Mouse (Mus musculus) heart, adult 8-10 months (tissue): Measurements from ENCODE around the gene Wdr24. TPM values are rescaled to one million over a fixed set of nuclear protein-coding genes. Genes with fewer than 3 reads are reported as not detected.
A peak's percentile ranks its signal among the peaks of the same experiment; 100 is the strongest.

ENCODE experiments used
- DNase-seq: peaks from one replicate; pipeline ENCODE4 v3.0.0; 2022; ENCODE audit warnings: low spot score
- total RNA-seq, 4 experiments: library from RNA; stranded (reverse); gene quantifications; 2 replicates each; pipeline ENCODE4 v1.2.4; 2022

Wdr24 gene
- total RNA-seq: 10 to 100 TPM; 11.2 to 12.6 (median 12.1) TPM

- peak; percentile 84 for DNase-seq
These were observed at the start of gene Wdr24 for GRCm38 (mm10) chr17:25823452-25823851. Gene Wdr24, plus strand, starts transcription at chr17:25823627.

- no peak for DNase-seq
These were observed 47.9 kb upstream of the Wdr24 start for GRCm38 (mm10) chr17:25775318-25776062.

GRCm38 (mm10) chr17:25777948-25778347, 45.5 kb upstream of the Wdr24 start:
- DNase-seq: no peak

- DNase-seq: no peak
These were observed 42.1 kb upstream of the Wdr24 start for GRCm38 (mm10) chr17:25781339-25781738.

- DNase-seq: no peak
These were observed 40.3 kb upstream of the Wdr24 start for GRCm38 (mm10) chr17:25783086-25783485.

- DNase-seq: no peak
These were observed 39.4 kb upstream of the Wdr24 start for GRCm38 (mm10) chr17:25783861-25784574.

- DNase-seq: peak; percentile 96
These were observed 38.1 kb upstream of the Wdr24 start, which contains the start of gene Haghl for GRCm38 (mm10) chr17:25785281-25785745. Gene Haghl, minus strand, starts transcription at chr17:25785673.

GRCm38 (mm10) chr17:25786280-25786679, 37.1 kb upstream of the Wdr24 start, which contains the start of gene Ccdc78:
Gene Ccdc78, plus strand, starts transcription at chr17:25786580.
- no peak for DNase-seq

- DNase-seq: no peak
These were observed 36.5 kb upstream of the Wdr24 start for GRCm38 (mm10) chr17:25786781-25787504.

GRCm38 (mm10) chr17:25791320-25791842, 32.0 kb upstream of the Wdr24 start:
- DNase-seq: no peak

GRCm38 (mm10) chr17:25791843-25792527, 31.4 kb upstream of the Wdr24 start:
- peak; percentile 83 for DNase-seq

- DNase-seq: peak; percentile 83
These were observed 30.8 kb upstream of the Wdr24 start, which contains the start of gene Fam173a for GRCm38 (mm10) chr17:25792615-25793014. Gene Fam173a, minus strand, starts transcription at chr17:25792901.

GRCm38 (mm10) chr17:25794197-25794596, 29.2 kb upstream of the Wdr24 start:
- DNase-seq: no peak

GRCm38 (mm10) chr17:25794998-25795397, 28.4 kb upstream of the Wdr24 start:
- no peak for DNase-seq

GRCm38 (mm10) chr17:25795609-25796092, 27.8 kb upstream of the Wdr24 start, which contains the start of gene AC134908.4:
Gene AC134908.4, minus strand, starts transcription at chr17:25795659.
- no peak for DNase-seq

GRCm38 (mm10) chr17:25796211-25796771, 27.1 kb upstream of the Wdr24 start:
- no peak for DNase-seq

GRCm38 (mm10) chr17:25796951-25797369, 26.5 kb upstream of the Wdr24 start, which contains the start of gene Metrn:
Gene Metrn, minus strand, starts transcription at chr17:25797136.
- peak; percentile 89 for DNase-seq

GRCm38 (mm10) chr17:25801029-25801428, 22.4 kb upstream of the Wdr24 start:
- DNase-seq: peak; percentile 75

- DNase-seq: peak; percentile 47
These were observed 20.5 kb upstream of the Wdr24 start for GRCm38 (mm10) chr17:25802825-25803517.

- DNase-seq: no peak
These were observed 16.9 kb upstream of the Wdr24 start for GRCm38 (mm10) chr17:25806507-25806906.
